Mouse (Mus musculus): ENCODE measurements around the gene Gm428. TPM values are rescaled to one million over a fixed set of nuclear protein-coding genes. Genes with fewer than 3 reads are reported as not detected.
"Not testable (repeated sequence)": the region's sequence is repeated elsewhere in the genome, so short reads cannot be mapped to it uniquely, and the experiment has no call there.

The Gm428 gene
- not detected in 2 replicates for total RNA-seq (2015; ENCODE audit: low replicate concordance)
- not detected in 2 replicates for total RNA-seq (2017; ENCODE audit: low replicate concordance)

DNA sequence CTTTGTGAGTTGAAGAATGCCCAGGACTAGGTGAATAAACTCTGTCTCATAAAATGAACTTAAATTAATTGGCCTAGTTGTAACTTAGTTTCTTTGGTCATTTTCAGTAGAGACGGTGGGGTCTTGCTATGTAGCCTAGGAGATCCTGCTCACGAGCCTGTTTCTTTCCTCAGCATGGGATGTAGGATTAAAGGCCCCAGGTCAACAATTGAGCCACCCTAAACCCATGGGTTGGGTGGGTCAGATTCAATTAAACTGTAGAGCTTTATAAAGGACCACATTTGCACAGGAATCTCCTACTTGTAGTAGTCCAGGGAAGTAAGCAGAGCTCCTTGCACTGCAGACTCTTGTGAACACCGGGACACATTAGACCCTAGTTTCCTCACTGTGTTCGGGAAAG, at the start of gene Gm428:
TSS of gene Gm428 (plus strand) at position 301 of the 400 bp plus-strand sequence.
- not testable (repeated sequence) for ATAC-seq (replicated peaks; ENCODE audit: low FRiP score, poor library complexity, severe bottlenecking)

DNA sequence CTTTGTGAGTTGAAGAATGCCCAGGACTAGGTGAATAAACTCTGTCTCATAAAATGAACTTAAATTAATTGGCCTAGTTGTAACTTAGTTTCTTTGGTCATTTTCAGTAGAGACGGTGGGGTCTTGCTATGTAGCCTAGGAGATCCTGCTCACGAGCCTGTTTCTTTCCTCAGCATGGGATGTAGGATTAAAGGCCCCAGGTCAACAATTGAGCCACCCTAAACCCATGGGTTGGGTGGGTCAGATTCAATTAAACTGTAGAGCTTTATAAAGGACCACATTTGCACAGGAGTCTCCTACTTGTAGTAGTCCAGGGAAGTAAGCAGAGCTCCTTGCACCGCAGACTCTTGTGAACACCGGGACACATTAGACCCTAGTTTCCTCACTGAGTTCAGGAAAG, 45.5 kb upstream of the Gm428 start, which contains the start of gene Gm11236:
TSS of gene Gm11236 (plus strand) at position 301 of the 400 bp plus-strand sequence.
- not testable (repeated sequence) for ATAC-seq (replicated peaks; ENCODE audit: low FRiP score, poor library complexity, severe bottlenecking)

- not testable (repeated sequence) for ATAC-seq (replicated peaks; ENCODE audit: low FRiP score, poor library complexity, severe bottlenecking)
Observed at GRCm38 (mm10) chr4:73661864-73662263, 21.5 kb upstream of the Gm428 start.

DNA sequence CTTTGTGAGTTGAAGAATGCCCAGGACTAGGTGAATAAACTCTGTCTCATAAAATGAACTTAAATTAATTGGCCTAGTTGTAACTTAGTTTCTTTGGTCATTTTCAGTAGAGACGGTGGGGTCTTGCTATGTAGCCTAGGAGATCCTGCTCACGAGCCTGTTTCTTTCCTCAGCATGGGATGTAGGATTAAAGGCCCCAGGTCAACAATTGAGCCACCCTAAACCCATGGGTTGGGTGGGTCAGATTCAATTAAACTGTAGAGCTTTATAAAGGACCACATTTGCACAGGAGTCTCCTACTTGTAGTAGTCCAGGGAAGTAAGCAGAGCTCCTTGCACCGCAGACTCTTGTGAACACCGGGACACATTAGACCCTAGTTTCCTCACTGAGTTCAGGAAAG, 15.3 kb upstream of the Gm428 start, which contains the start of gene Gm11239:
TSS of gene Gm11239 (plus strand) at position 301 of the 400 bp plus-strand sequence.
- not testable (repeated sequence) for ATAC-seq (replicated peaks; ENCODE audit: low FRiP score, poor library complexity, severe bottlenecking)

GRCm38 (mm10) chr4:73718761-73719160, 35.4 kb downstream of the Gm428 start:
- no peak for ATAC-seq (replicated peaks; ENCODE audit: low FRiP score, poor library complexity, severe bottlenecking)

GRCm38 (mm10) chr4:73719819-73720218, 36.5 kb downstream of the Gm428 start:
- no peak for ATAC-seq (replicated peaks; ENCODE audit: low FRiP score, poor library complexity, severe bottlenecking)

Other genes with a start within 250 kb of the Gm428 start
- gene Gm11238, start 75.6 kb upstream of the Gm428 start, total RNA-seq (2015; ENCODE audit: low replicate concordance), result not detected in 2 replicates
- gene Gm11238, start 75.6 kb upstream of the Gm428 start, total RNA-seq (2017; ENCODE audit: low replicate concordance), result not detected in 2 replicates
- not detected in 2 replicates for gene Gm11237, start 60.5 kb upstream of the Gm428 start, total RNA-seq (2015; ENCODE audit: low replicate concordance)
- not detected in 2 replicates for gene Gm11237, start 60.5 kb upstream of the Gm428 start, total RNA-seq (2017; ENCODE audit: low replicate concordance)
- not detected in 2 replicates for gene Gm11236, start 45.4 kb upstream of the Gm428 start, total RNA-seq (2015; ENCODE audit: low replicate concordance)
- not detected in 2 replicates for gene Gm11236, start 45.4 kb upstream of the Gm428 start, total RNA-seq (2017; ENCODE audit: low replicate concordance)
- gene Gm11239, start 15.2 kb upstream of the Gm428 start, total RNA-seq (2015; ENCODE audit: low replicate concordance), result not detected in 2 replicates
- gene Gm11239, start 15.2 kb upstream of the Gm428 start, total RNA-seq (2017; ENCODE audit: low replicate concordance), result not detected in 2 replicates
- not detected in 2 replicates for gene Rasef, start 107.5 kb downstream of the Gm428 start, total RNA-seq (2015; ENCODE audit: low replicate concordance)
- not detected in 2 replicates for gene Rasef, start 107.5 kb downstream of the Gm428 start, total RNA-seq (2017; ENCODE audit: low replicate concordance)
- not detected in 2 replicates for gene Gm11758, start 192.8 kb downstream of the Gm428 start, total RNA-seq (2015; ENCODE audit: low replicate concordance)
- gene Gm11758, start 192.8 kb downstream of the Gm428 start, total RNA-seq (2017; ENCODE audit: low replicate concordance), result not detected in 2 replicates
- not detected in 2 replicates for gene Gm11757, start 207.6 kb downstream of the Gm428 start, total RNA-seq (2015; ENCODE audit: low replicate concordance)
- gene Gm11757, start 207.6 kb downstream of the Gm428 start, total RNA-seq (2017; ENCODE audit: low replicate concordance), result not detected in 2 replicates
- gene Gm13871, start 222.4 kb downstream of the Gm428 start, total RNA-seq (2015; ENCODE audit: low replicate concordance), result not detected in 2 replicates
- not detected in 2 replicates for gene Gm13871, start 222.4 kb downstream of the Gm428 start, total RNA-seq (2017; ENCODE audit: low replicate concordance)
- gene Gm11756, start 237.2 kb downstream of the Gm428 start, total RNA-seq (2015; ENCODE audit: low replicate concordance), result not detected in 2 replicates
- gene Gm11756, start 237.2 kb downstream of the Gm428 start, total RNA-seq (2017; ENCODE audit: low replicate concordance), result not detected in 2 replicates